Mouse (Mus musculus) midbrain, embryonic 15.5 days (tissue): ENCODE measurements around the gene Dgki. TPM values are rescaled to one million over a fixed set of nuclear protein-coding genes. Genes with fewer than 3 reads are reported as not detected.
A peak's percentile ranks its signal among the peaks of the same experiment; 100 is the strongest.
"Not testable (repeated sequence)": the region's sequence is repeated elsewhere in the genome, so short reads cannot be mapped to it uniquely, and the experiment has no call there.

Experiments
- ATAC-seq: fragments of 200-750 bp; cut with Nextera tagmentation; replicated peaks from 2 replicates; pipeline ENCODE4 v1.8.0; 2017; ENCODE audit warnings: moderate TSS enrichment
- H3K27ac ChIP-seq: fragments of 300-500 bp; sonication (generic); 2 replicates; pipeline ENCODE4 v1.5.1; 2015; ENCODE audit warnings: mild to moderate bottlenecking, inconsistent platforms
- H3K27me3 ChIP-seq: fragments of 300-500 bp; sonication (generic); replicated peaks from 2 replicates; pipeline ENCODE4 v1.6.1; 2015; ENCODE audit warnings: inconsistent platforms
- H3K36me3 ChIP-seq: fragments of 300-500 bp; sonication (generic); replicated peaks from 2 replicates; pipeline ENCODE4 v1.6.1; 2015; ENCODE audit warnings: inconsistent platforms
- H3K4me1 ChIP-seq: fragments of 300-500 bp; sonication (generic); 2 replicates; pipeline ENCODE4 v1.6.1; 2015; ENCODE audit warnings: inconsistent platforms
- H3K4me2 ChIP-seq: fragments of 300-500 bp; sonication (generic); 2 replicates; pipeline ENCODE4 v1.6.1; 2015; ENCODE audit warnings: inconsistent platforms, mild to moderate bottlenecking, moderate library complexity
- H3K4me3 ChIP-seq: fragments of 300-500 bp; sonication (generic); 2 replicates; pipeline ENCODE4 v1.5.1; 2015; ENCODE audit warnings: mild to moderate bottlenecking, inconsistent platforms
- H3K9ac ChIP-seq: fragments of 300-500 bp; sonication (generic); 2 replicates; pipeline ENCODE4 v1.6.1; 2015; ENCODE audit warnings: mild to moderate bottlenecking, inconsistent platforms
- H3K9me3 ChIP-seq: fragments of 300-500 bp; sonication (generic); 2 replicates; pipeline ENCODE4 v1.6.1; 2016; ENCODE audit warnings: inconsistent platforms
- WGBS: fragments of 180-500 bp; shearing (Covaris S2); methylation state at CpG from one replicate; pipeline ENCODE4 v1.1.7; 2015; ENCODE audit warnings: mixed read lengths; 5-methylcytosine and 5-hydroxymethylcytosine counted together
- polyA plus RNA-seq: library from polyadenylated mRNA; unstranded; fragments of >200 nt; fragmentation: Nextera tagmentation; extraction: Ambion mirVana; gene quantifications from 2 replicates; pipeline ENCODE4 v1.2.1, GENCODE M21; 2015

The Dgki gene
- polyA plus RNA-seq, 1 experiment from 2014 or later: 8.9 TPM

- Histone ChIP-seq H3K4me3 (no peak overlapping the region), H3K9me3 (no peaks in the 10 kb centered on the region), H3K9ac (no peak overlapping the region), H3K4me2 (no peak overlapping the region), H3K4me1 (no peaks in the 10 kb centered on the region), H3K36me3 (no peaks in the 10 kb centered on the region), H3K27me3 (no peaks in the 10 kb centered on the region), H3K27ac (no peak overlapping the region)
- no peak for ATAC-seq
- WGBS: 91% methylated on average over 19 of the region's 19 CpGs
These were observed 179.4 kb downstream of the Dgki start for GRCm38 (mm10) chr6:37120417-37121154.

DNA sequence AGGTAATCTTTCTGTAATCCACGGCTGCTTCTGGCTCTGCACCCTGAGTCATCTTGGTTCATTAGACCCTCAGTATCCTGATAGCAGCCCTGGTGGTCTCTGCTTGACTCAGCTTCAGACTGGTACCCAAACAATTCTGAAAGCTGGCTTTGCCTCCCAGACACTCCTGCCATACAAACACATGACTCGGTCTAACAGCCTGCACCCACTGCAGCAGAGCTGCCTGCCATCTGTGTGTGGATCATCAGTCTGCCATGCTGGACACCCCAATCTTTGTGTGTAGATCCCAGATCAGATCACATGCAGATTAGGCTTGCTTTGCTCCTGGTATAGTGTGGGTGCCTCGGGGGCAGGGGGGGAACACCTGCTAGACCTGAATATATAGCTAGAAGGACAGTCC, 180.8 kb downstream of the Dgki start:
- no peak overlapping the region for H3K9ac ChIP-seq
- no peaks in the 10 kb centered on the region for H3K4me1 ChIP-seq
- no peak overlapping the region for H3K4me3 ChIP-seq
- no peaks in the 10 kb centered on the region for H3K36me3 ChIP-seq
- no peaks in the 10 kb centered on the region for H3K9me3 ChIP-seq
- no peaks in the 10 kb centered on the region for H3K27me3 ChIP-seq
- no peak for ATAC-seq
- no peak overlapping the region for H3K4me2 ChIP-seq
- H3K27ac ChIP-seq: no peak overlapping the region
- WGBS: 88% methylated on average over 3 of the region's 3 CpGs

DNA sequence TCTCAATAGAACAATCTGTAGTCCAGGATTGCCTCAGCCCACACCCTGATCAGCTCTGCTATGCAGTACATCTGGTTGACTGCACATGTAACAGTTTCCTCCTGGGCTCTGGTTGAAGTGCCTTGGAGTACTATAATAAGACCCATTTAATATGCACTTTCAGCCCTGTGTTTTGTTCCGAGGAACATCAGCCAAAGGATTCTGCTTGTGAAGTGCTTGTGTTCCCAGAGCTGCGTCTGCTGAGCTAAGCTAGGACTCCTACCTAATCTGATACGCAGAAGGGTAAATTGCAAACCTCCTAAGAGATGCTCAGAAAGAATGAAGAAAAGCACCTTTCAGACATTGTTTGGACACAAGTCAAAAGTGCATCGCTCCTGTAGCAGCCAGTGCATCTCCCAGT, 186.9 kb downstream of the Dgki start:
- Histone ChIP-seq H3K4me1 (no peaks in the 10 kb centered on the region), H3K36me3 (no peaks in the 10 kb centered on the region), H3K4me3 (no peak overlapping the region), H3K9me3 (no peaks in the 10 kb centered on the region), H3K4me2 (no peak overlapping the region), H3K9ac (no peak overlapping the region), H3K27ac (no peak overlapping the region), H3K27me3 (no peaks in the 10 kb centered on the region)
- no peak for ATAC-seq
- WGBS: 87% methylated on average over 4 of the region's 4 CpGs

DNA sequence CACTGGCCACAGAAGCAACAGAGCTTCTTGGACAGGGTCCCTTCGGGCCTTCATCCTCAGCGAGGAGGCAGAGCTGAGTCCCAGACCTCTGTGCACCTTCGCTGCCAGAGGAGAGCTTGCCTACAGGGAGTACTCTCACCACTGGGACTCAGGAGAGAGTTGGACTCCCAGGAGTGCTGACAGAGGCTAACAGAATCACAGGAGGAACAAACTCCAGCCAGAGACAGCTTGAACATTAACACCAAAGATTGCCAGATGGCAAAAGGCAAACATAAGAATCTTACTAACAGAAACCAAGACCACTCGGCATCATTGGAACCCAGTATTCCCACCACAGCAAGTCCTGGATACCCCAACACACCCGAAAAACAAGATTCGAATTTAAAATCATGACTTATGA, 193.7 kb downstream of the Dgki start:
- H3K27me3 ChIP-seq, H3K4me2 ChIP-seq, H3K4me3 ChIP-seq, H3K4me1 ChIP-seq, H3K36me3 ChIP-seq, ATAC-seq, H3K9me3 ChIP-seq, H3K9ac ChIP-seq, H3K27ac ChIP-seq: not testable (repeated sequence)
- WGBS: 87% methylated on average over 6 of the region's 6 CpGs

GRCm38 (mm10) chr6:37100413-37100812, 199.6 kb downstream of the Dgki start:
- 78% methylated on average over 5 of the region's 5 CpGs for WGBS
- 0 out of 2 replicates have a peak, but pooled peaks cover 3% of the 10 kb centered on the region for H3K4me1 ChIP-seq

GRCm38 (mm10) chr6:37097356-37098155, 202.4 kb downstream of the Dgki start:
- ATAC-seq: peak; percentile 86
- Histone ChIP-seq H3K9me3 (no peaks in the 10 kb centered on the region), H3K27me3 (no peaks in the 10 kb centered on the region), H3K27ac (no peak overlapping the region), H3K36me3 (no peaks in the 10 kb centered on the region), H3K4me3 (no peak overlapping the region), H3K4me1 (0 out of 2 replicates have a peak, but pooled peaks cover 3% of the 10 kb centered on the region), H3K9ac (no peak overlapping the region), H3K4me2 (no peak overlapping the region)
- WGBS: 50% methylated on average over 18 of the region's 18 CpGs

More at GRCm38 (mm10) chr6:37100413-37100812, 199.6 kb downstream of the Dgki start:
- H3K27me3 ChIP-seq: no peaks in the 10 kb centered on the region
- no peak overlapping the region for H3K27ac ChIP-seq
- H3K9me3 ChIP-seq: no peaks in the 10 kb centered on the region
- H3K4me3 ChIP-seq: no peak overlapping the region
- H3K4me2 ChIP-seq: no peak overlapping the region
- H3K9ac ChIP-seq: no peak overlapping the region
- no peak for ATAC-seq
- H3K36me3 ChIP-seq: no peaks in the 10 kb centered on the region

GRCm38 (mm10) chr6:37096840-37097305, 203.1 kb downstream of the Dgki start:
- no peak overlapping the region for H3K27ac ChIP-seq
- H3K4me3 ChIP-seq: no peak overlapping the region
- H3K36me3 ChIP-seq: no peaks in the 10 kb centered on the region
- H3K4me1 ChIP-seq: 0 out of 2 replicates have a peak, but pooled peaks cover 3% of the 10 kb centered on the region
- peak overlapping the region; percentile 3; the same call in 1 of the 2 replicates for H3K4me2 ChIP-seq
- no peaks in the 10 kb centered on the region for H3K27me3 ChIP-seq
- ATAC-seq: peak; percentile 63; the same call in 1 of the 2 replicates
- no peak overlapping the region for H3K9ac ChIP-seq
- H3K9me3 ChIP-seq: no peaks in the 10 kb centered on the region
- 45% methylated on average over 12 of the region's 12 CpGs for WGBS

DNA sequence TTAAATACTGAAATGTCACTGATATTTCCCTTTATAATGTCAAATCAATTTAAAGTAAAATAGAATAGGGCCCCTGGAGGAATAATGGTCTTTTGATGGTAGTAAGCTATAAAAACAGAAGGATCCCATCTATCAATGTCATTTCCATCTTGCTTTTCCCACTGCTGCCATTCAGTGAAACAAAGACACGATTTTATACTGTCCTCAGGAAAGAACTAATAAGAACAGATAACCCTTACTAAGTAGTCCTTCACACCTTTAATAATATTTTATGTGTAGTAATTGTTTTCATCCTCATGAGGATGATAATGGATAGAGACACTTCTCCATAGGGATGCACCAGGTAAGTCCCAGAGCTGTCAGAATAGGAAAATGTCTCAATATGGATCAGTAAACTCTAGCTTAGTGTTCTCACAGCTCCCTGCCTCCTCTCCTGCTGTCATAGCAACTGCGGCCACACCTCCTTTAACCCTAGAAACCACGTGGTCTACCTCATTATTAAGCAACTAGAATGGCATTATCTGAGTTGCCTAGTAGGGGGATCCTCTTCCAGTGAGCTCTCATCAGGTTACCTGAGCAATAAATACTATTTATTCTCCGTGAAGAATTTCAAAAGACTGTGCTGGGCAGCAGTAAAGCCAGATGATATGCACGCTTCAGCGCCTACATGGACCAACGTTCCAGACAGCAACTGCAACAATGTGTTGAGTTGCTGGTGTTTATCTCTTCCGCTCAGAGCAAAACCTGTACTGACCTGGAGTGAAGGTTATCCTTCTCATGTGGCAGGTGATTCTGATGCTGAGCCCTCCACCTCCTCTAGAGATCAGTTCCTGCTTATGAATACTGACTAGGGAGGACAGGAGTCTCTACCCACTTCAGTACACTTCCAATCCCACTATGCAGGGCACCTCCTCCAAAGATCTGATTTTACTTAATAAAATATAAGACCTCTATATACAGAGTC, 210.6 kb downstream of the Dgki start:
- no peak overlapping the region for H3K4me2 ChIP-seq
- no peaks in the 10 kb centered on the region for H3K9me3 ChIP-seq
- no peak overlapping the region for H3K9ac ChIP-seq
- H3K36me3 ChIP-seq: no peaks in the 10 kb centered on the region
- 37% methylated on average over 8 of the region's 8 CpGs for WGBS
- H3K27ac ChIP-seq: no peak overlapping the region; the same call in 1 of the 2 replicates
- H3K27me3 ChIP-seq: no peaks in the 10 kb centered on the region
- peak; percentile 84 for ATAC-seq
- peaks cover 8% of the 10 kb centered on the region; the same call in 1 of the 2 replicates for H3K4me1 ChIP-seq
- no peak overlapping the region for H3K4me3 ChIP-seq

GRCm38 (mm10) chr6:37082990-37083389, 217.0 kb downstream of the Dgki start:
- Histone ChIP-seq H3K4me1 (no peaks in the 10 kb centered on the region), H3K27me3 (no peaks in the 10 kb centered on the region), H3K9ac (no peak overlapping the region), H3K4me2 (no peak overlapping the region), H3K4me3 (no peak overlapping the region), H3K9me3 (no peaks in the 10 kb centered on the region), H3K27ac (no peak overlapping the region), H3K36me3 (no peaks in the 10 kb centered on the region)
- WGBS: 90% methylated on average over 3 of the region's 3 CpGs
- ATAC-seq: no peak

GRCm38 (mm10) chr6:37072401-37073016, 227.5 kb downstream of the Dgki start:
- Histone ChIP-seq H3K4me1 (0 out of 2 replicates have a peak, but pooled peaks cover 3% of the 10 kb centered on the region), H3K4me3 (no peak overlapping the region), H3K9ac (no peak overlapping the region)

GRCm38 (mm10) chr6:37069836-37070600, 230.0 kb downstream of the Dgki start:
- H3K9me3 ChIP-seq: no peaks in the 10 kb centered on the region
- no peak overlapping the region for H3K4me3 ChIP-seq
- H3K4me2 ChIP-seq: no peak overlapping the region
- no peak overlapping the region for H3K9ac ChIP-seq
- H3K36me3 ChIP-seq: no peaks in the 10 kb centered on the region
- H3K27me3 ChIP-seq: no peaks in the 10 kb centered on the region
- H3K27ac ChIP-seq: no peak overlapping the region
- 0 out of 2 replicates have a peak, but pooled peaks cover 3% of the 10 kb centered on the region for H3K4me1 ChIP-seq
- ATAC-seq: no peak
- WGBS: 68% methylated on average over 14 of the region's 14 CpGs

More at GRCm38 (mm10) chr6:37072401-37073016, 227.5 kb downstream of the Dgki start:
- H3K4me2 ChIP-seq: no peak overlapping the region
- WGBS: 69% methylated on average over 9 of the region's 9 CpGs
- H3K27ac ChIP-seq: no peak overlapping the region
- no peaks in the 10 kb centered on the region for H3K36me3 ChIP-seq
- ATAC-seq: no peak
- no peaks in the 10 kb centered on the region for H3K9me3 ChIP-seq
- H3K27me3 ChIP-seq: no peaks in the 10 kb centered on the region
